Mouse (Mus musculus) frontal cortex, postnatal 10 days (tissue): ENCODE data around the gene Als2cr12.
"Not testable (repeated sequence)": the region's sequence is repeated elsewhere in the genome, so short reads cannot be mapped to it uniquely, and the experiment has no call there.

Experiments
- DNase-seq, 2 experiments: peaks; one replicate each; pipeline ENCODE4 v3.0.0; 2022; ENCODE audit warnings: low spot score in 2 of 2, mixed read lengths in 1 of 2

Als2cr12 gene

GRCm38 (mm10) chr1:58690006-58690744 is 5.6 kb downstream of the Als2cr12 start:
- DNase-seq: no peak

- DNase-seq: no peak
Measured at GRCm38 (mm10) chr1:58689426-58689825, 6.4 kb downstream of the Als2cr12 start.

GRCm38 (mm10) chr1:58678412-58678811 is 17.4 kb downstream of the Als2cr12 start:
- not testable (repeated sequence) for DNase-seq

GRCm38 (mm10) chr1:58677575-58677974 is 18.2 kb downstream of the Als2cr12 start:
- DNase-seq: no peak

GRCm38 (mm10) chr1:58675011-58675410 is 20.8 kb downstream of the Als2cr12 start:
- DNase-seq: no peak

- no peak for DNase-seq
Measured at GRCm38 (mm10) chr1:58672116-58672515, 23.7 kb downstream of the Als2cr12 start.

GRCm38 (mm10) chr1:58669635-58670034 is 26.2 kb downstream of the Als2cr12 start:
- not testable (repeated sequence) for DNase-seq

- no peak for DNase-seq
Measured at GRCm38 (mm10) chr1:58668191-58668590, 27.6 kb downstream of the Als2cr12 start.

GRCm38 (mm10) chr1:58663365-58663764 is 32.4 kb downstream of the Als2cr12 start:
- not testable (repeated sequence) for DNase-seq

- DNase-seq: not testable (repeated sequence)
Measured at GRCm38 (mm10) chr1:58662671-58663070, 33.1 kb downstream of the Als2cr12 start.

GRCm38 (mm10) chr1:58652480-58653403 is 43.0 kb downstream of the Als2cr12 start:
- DNase-seq: peak; percentile 19 to 45

GRCm38 (mm10) chr1:58651571-58652456 is 44.0 kb downstream of the Als2cr12 start:
- DNase-seq: not testable (repeated sequence)

GRCm38 (mm10) chr1:58628847-58629246 is 66.9 kb downstream of the Als2cr12 start:
- not testable (repeated sequence) for DNase-seq

GRCm38 (mm10) chr1:58621996-58622748 is 73.6 kb downstream of the Als2cr12 start:
- peak in 1 of 2 experiments; percentile 14 for DNase-seq

GRCm38 (mm10) chr1:58621251-58621650 is 74.5 kb downstream of the Als2cr12 start:
- no peak for DNase-seq

- DNase-seq: no peak
Measured at GRCm38 (mm10) chr1:58618766-58619165, 77.0 kb downstream of the Als2cr12 start.

- DNase-seq: no peak
Measured at GRCm38 (mm10) chr1:58617978-58618668, 77.7 kb downstream of the Als2cr12 start.

- DNase-seq: no peak
Measured at GRCm38 (mm10) chr1:58617076-58617475, 78.7 kb downstream of the Als2cr12 start.

- DNase-seq: no peak
Measured at GRCm38 (mm10) chr1:58616176-58616575, 79.6 kb downstream of the Als2cr12 start.

- no peak for DNase-seq
Measured at GRCm38 (mm10) chr1:58615146-58615545, 80.6 kb downstream of the Als2cr12 start.
